Mouse (Mus musculus): Measurements from ENCODE around the gene Usp38. TPM values are rescaled to one million over a fixed set of nuclear protein-coding genes. Genes with fewer than 3 reads are reported as not detected.
A peak's percentile ranks its signal among the peaks of the same experiment; 100 is the strongest.

Gene Usp38
- total RNA-seq, 2 experiments from 2014 or later = 21.3 to 22.8 TPM

DNA sequence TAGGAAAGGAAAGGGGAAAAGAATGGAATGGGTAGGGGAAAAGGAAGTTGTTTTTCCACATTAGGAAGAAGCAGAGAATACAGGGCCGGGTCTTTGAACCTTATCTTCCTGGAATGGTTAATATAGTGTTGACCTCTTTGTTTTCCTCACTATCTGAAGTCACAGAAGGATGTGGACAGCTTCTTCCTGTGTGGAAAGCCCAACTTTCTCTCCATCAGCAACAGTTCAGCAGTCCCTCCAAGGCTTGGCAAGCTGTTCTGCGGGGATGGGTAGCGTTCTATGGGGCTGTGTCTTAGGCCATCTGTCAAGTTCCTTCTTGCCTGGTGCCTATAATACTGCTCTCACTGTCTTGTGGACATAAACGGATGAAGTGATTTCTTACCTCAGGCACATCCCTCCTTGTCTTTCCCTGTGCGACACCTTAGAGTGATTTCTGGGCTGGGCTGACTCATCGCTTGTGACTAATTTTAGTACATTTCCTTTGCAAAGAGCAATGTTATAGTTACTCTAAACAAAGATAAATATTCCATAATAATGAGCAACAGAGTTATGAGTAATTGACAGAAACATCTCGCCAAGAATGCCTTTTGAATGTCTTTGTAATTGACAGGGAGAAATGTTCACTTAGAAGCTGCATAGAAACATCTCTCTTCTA is 52.7 kb downstream of the Usp38 start:
- no peak for DNase-seq (ENCODE audit: low spot score)

- no peak for DNase-seq (ENCODE audit: low spot score)
Measured at GRCm38 (mm10) chr8:80961070-80961609, 53.6 kb downstream of the Usp38 start.

- DNase-seq (ENCODE audit: low spot score) = no peak
Measured at GRCm38 (mm10) chr8:80959588-80960268, 55.0 kb downstream of the Usp38 start.

GRCm38 (mm10) chr8:80957776-80958175 is 57.0 kb downstream of the Usp38 start:
- DNase-seq (ENCODE audit: low spot score) = no peak

DNA sequence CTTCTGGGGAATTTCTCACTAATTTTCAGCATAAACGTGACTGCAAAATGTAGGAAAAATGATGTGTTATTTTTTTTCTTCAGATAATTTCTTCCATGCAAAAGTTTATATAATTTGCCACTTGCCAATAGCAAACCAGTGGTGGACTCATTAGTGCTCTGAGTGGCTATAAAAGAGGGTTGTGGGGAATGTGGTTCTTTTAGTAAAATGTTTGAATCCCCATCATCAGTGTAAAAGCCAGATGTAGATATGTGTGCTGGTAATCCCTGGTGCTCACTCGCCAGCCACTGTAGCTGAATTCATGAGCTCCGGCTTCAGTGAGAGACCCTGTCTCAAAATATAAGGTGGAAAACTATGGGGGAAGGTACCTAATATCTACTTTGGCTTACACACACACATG is 61.8 kb downstream of the Usp38 start:
- DNase-seq (ENCODE audit: low spot score) = no peak

GRCm38 (mm10) chr8:80952235-80952915 is 62.4 kb downstream of the Usp38 start:
- DNase-seq (ENCODE audit: low spot score) = peak; percentile 13

- no peak for DNase-seq (ENCODE audit: low spot score)
Measured at GRCm38 (mm10) chr8:80948405-80949183, 66.1 kb downstream of the Usp38 start.

DNA sequence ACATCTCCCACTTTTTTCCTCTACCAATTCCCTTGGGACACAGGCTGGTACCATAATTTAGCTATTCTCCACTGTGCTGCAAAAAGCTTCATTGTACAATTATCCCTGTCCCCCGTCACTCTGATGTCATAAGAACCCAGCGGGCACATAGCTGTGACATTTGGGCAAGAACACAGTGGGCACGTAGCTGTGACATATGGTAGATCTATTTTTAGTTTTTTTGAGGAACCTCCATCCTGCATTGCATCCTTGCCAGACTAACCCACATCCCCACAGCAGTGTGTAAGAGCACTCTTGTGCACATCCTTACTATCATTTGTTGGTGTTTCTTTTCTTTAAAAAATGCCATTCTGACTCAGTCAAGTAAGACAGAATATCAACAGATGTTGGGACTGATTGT is 71.0 kb downstream of the Usp38 start:
- DNase-seq (ENCODE audit: low spot score) = no peak

DNA sequence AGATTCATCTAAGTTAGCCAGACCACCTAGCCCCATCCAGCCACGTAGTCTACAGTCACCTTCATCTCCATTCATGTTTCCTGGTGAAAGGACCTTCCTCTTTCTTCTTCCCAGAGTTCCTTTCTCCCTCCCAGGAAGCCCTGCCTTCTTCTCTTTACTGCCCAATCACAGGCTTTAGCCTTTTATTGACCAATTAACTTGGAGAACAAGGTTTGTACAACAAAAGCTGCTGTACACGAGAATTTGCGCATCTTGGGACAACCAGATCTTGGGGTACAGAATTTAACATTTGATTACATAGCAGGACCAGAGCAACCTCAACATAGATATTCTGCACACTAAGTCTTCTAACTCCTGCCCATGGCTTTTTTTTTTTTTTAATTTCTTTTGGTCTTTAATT is 73.1 kb downstream of the Usp38 start:
- DNase-seq (ENCODE audit: low spot score) = no peak

GRCm38 (mm10) chr8:80937814-80938650 is 76.7 kb downstream of the Usp38 start:
- peak; percentile 40 for DNase-seq (ENCODE audit: low spot score)

Other genes with a start within 250 kb of the Usp38 start
- gene Gab1, start 134.4 kb downstream of the Usp38 start, total RNA-seq (2021) = 10 to 100 TPM; 10.6 to 11.9 TPM

Measured in gastrocnemius, adult 18-20 months (tissue).